Mouse (Mus musculus) left cerebral cortex, postnatal 36 days (tissue): ENCODE results near the gene Nmt1. TPM values are rescaled to one million over a fixed set of nuclear protein-coding genes. Genes with fewer than 3 reads are reported as not detected.

Experiments used
- DNase-seq, 2 experiments: peaks; one replicate each; pipeline ENCODE4 v3.0.0; 2021 to 2022; ENCODE audit warnings: low spot score in 2 of 2, mixed read lengths in 1 of 2
- intact Hi-C: fragments of 180-260 bp; cut with DNase I; formaldehyde crosslinking; loops from one replicate; pipeline ENCODE4 v1.15.1; 2025
- total RNA-seq, 2 experiments: library from RNA; stranded (reverse); gene quantifications; 2 replicates each; pipeline ENCODE4 v1.2.3; 2021

Gene Nmt1
- total RNA-seq, 2 experiments from 2014 or later = 126 to 127 TPM

DNA sequence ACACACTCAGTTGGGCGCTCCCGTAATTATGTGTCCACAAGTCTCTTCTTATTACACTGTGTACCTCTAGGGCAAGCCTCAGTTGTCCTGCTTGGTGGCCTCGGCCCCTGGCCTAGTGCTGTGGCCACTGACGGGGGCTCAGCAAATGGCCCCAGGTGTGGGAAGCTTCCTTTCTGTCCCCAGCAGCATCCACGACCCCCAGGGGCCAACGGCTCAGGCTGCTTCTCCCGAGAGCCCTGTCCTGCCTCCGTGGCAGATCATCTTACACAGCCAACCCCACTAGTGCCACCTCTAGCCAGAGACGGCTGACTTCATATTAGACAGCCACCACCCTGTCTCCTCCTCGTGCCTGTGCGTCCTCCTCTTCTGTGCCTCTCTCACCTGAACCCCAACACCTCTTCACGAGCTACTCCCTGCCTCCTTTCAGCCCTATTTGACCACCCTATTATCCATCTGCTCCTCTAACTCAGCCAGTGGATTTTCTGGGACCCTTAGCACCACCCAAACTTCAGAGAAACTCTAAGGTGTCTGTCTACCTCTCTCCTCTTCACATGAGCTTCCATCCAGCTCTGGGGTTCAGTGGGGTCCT lies 71.5 kb downstream of the Nmt1 start:
- no peak for DNase-seq
- intact Hi-C loops = no loop called here

- DNase-seq = no peak
- intact Hi-C loops = loop anchor here (5.0 kb wide), 2 partner anchors 42 to 227 kb away; no protein-coding TSS in a partner anchor
Observed at GRCm38 (mm10) chr11:103100361-103100760, 72.4 kb downstream of the Nmt1 start.

- intact Hi-C loops = loop anchor here (5.0 kb wide), 2 partner anchors 41 to 226 kb away; no protein-coding TSS in a partner anchor
- peak; percentile 72 to 75 for DNase-seq
Observed at GRCm38 (mm10) chr11:103101481-103101865, 73.5 kb downstream of the Nmt1 start, which contains the start of the genes Plcd3 and Acbd4. TSS of gene Plcd3 (minus strand) at chr11:103101658. TSS of gene Acbd4 (plus strand) at chr11:103101682.

GRCm38 (mm10) chr11:103101866-103102501 lies 74.0 kb downstream of the Nmt1 start:
- peak; percentile 78 to 83 for DNase-seq
- intact Hi-C loops = loop anchor here (1.0 to 5.0 kb wide), 4 partner anchors 13 to 225 kb away; no protein-coding TSS in a partner anchor

DNA sequence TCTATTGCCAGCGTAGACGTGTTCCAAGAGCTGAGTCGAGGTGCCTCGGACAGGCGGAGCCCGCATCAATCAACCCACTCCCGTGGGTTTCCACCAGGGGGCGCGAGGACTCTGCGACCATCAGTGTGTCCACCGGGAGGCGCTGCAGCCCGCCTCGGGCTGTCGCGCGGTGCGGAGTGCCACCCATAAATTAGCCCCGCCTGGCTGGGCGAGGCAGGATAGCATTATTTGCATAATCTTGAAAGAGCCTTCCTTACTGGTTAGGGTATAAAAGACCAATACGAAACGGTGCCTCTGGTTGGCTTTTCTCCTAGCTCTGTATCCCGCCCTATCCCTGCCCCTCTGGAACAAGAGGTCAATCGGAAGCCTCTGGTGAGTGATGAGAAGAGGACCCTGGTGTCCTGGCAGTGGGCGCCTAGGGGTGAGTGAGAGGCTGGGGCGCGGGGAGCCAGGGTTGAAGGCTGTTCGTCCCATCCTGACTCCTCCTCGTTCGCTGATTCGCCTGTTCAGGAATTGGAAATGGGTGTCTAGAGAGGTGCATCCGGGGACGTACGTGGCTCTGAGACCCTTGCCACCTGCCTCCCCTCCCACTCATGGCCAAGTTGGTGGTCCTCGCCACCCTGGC lies 74.8 kb downstream of the Nmt1 start:
- intact Hi-C loops = loop anchor here (1.0 to 5.0 kb wide), 4 partner anchors 12 to 224 kb away; no protein-coding TSS in a partner anchor
- peak; percentile 97 for DNase-seq

- intact Hi-C loops = loop anchor here (5.0 kb wide), 2 partner anchors 39 to 224 kb away; no protein-coding TSS in a partner anchor
- DNase-seq = no peak
Observed at GRCm38 (mm10) chr11:103103621-103104020, 75.6 kb downstream of the Nmt1 start.

DNA sequence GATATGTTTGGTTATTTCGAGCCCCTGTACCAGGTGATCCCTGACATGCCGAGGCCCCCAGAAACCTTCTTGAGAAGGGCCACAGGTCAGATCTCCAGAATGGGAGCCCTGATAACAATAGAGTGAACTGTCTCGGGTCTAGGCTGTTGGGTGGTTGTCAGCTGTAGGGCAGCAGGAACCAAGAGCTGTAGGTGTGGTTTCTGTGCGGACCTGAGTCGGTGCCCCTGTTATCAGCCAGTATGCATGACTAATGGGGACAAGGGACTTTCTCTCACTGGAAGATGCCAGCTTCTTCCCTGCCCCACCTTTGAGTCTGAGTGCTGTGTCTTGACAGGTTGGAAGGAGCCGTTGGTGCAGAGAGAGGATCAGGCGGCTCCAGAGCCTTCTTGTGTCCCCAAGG lies 76.5 kb downstream of the Nmt1 start:
- intact Hi-C loops = loop anchor here (5.0 kb wide), 2 partner anchors 38 to 223 kb away; no protein-coding TSS in a partner anchor
- no peak for DNase-seq

DNA sequence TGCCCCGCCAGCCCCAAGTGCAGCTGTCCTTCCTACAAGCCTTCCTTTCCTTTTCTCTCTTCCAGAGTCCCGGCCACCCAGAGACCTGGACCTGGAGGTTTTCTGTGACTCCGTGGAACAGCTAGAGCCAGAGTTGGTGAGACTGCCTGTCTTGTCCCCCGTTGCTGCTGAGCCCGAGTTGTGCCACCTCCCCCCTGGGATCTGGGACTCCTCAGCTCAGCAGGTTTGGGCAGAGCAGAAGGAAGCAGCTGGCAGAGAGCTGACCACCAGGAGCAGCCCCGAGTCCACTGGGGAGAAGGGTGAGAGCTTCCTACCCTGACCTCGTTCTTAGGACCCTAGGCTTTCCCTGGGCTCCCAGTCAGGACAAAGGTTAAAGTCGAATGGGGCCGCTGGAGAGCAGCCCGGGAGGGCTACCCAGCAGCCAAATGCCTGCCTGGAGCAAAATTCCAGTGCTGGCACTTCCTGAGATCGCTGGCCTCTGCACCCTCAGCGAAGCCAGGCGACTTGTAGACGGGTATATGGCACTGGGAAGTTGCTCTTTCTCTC lies 77.3 kb downstream of the Nmt1 start:
- intact Hi-C loops = no loop called here
- no peak for DNase-seq

DNA sequence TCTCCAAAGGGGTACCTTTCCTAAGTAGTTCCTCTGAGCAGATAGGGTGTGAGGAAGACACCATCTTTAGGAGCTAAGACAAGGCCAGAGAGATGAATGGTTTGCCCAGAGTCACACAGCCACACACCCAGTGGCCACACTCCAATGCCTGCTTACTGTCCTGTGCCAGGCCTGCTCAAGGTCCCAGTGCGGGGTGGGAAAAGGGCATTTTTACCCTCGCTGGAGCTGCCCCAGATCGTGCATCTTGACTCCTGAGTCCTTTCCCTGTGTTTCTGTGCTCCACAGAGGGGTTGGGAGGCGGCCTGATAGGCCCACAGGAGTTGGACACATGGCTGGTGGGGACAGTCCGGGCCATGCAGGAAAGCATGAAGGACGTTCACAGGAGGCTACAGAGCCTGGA lies 77.8 kb downstream of the Nmt1 start:
- intact Hi-C loops = no loop called here

DNA sequence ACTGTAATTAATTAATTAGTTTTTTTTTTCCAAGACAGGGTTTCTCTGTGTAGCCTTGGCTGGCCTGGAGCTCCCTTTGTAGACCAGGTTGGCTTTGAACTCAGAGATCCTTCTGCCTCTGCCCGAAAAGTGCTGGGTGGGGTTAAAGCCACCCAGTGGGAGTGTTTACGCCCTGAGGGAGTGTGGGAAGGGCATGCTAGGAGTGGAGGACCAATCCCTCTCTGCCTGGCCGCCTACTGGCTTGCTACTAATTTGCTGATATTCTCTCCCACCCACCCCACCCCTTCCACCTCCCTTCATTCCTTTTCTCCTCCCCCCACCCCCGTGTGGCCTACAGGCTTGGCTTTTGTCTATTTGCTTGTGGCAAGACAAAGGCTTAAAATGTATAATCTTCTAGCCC lies 78.4 kb downstream of the Nmt1 start:
- intact Hi-C loops = no loop called here
- DNase-seq = no peak

More for the DNA sequence above, 77.8 kb downstream of the Nmt1 start:
- DNase-seq = no peak

- intact Hi-C loops = no loop called here
- no peak for DNase-seq
Observed at GRCm38 (mm10) chr11:103111301-103111700, 83.3 kb downstream of the Nmt1 start.

- intact Hi-C loops = no loop called here
- DNase-seq = no peak
Observed at GRCm38 (mm10) chr11:103111881-103112551, 84.0 kb downstream of the Nmt1 start.

- DNase-seq = no peak
- intact Hi-C loops = no loop called here
Observed at GRCm38 (mm10) chr11:103112552-103112912, 84.5 kb downstream of the Nmt1 start.

DNA sequence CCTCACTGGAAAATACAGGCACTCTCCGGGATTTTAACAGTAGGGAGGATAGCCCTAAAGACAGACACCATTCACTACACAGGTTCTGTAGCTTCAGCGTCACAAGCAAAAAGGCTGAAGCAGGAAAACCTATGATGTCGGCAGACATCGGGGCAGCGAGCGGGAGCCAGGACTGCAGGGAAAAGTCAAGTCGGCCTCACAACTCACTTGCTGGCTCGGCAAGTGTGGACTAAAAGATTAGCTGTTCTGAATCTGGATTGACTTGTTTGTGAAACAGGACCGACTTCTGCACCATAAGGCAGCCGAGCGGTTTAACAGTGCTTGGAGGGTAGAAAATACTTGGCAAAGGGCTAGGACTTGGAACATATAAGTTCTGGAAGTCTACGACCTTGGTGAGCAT lies 85.0 kb downstream of the Nmt1 start:
- DNase-seq = no peak

DNA sequence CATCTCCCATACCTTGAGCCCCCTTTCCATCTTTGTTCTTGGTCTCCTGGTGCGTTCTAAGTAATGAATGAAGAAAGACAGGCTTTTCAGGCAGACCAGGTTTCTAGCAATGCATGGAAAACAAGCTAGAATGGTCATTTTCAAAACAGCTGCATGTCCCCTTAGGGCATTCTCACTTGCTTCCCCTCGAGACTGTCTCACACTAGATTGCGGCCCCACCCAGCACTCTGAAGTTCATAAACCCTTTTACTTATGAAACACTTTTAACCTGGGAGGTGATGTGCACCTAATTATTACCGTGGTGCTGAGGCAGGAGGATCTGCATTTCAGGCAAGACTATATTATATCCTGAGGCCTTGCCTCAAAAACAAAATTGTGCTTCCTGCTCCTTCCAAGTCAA lies 85.8 kb downstream of the Nmt1 start:
- DNase-seq = no peak
- intact Hi-C loops = no loop called here

More for the DNA sequence above, 85.0 kb downstream of the Nmt1 start:
- intact Hi-C loops = no loop called here

DNA sequence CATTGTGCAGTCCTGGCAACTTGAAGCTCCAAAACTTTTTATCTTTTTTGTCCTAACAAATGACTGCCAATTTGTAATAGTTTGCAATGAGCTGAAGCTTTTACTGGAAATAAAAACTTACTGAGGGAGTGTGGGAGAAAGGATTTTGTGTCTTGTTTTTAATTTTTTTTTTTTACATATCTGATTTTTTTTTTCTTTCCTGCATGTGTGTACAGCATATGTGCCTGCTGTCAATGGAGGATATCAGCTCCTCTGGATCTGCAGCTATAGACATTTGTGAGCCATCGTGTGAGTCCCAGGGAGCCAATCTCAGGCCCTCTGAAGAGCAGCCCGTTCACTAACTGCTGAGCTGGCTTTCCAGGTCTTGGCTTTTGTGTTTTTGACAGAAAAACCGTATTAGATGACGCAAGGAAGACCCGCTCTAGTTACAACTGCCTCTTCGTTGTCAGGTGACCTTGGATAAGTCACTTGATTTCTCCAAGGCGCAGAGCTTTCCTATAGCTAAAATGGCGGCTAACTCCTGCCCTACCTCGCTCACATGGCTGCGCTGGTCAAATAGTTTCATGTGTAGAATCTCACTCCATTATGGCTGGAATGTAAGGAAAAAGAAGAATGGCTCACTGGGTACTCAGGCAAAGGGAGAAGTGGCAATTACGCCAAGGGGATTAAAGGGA lies 86.4 kb downstream of the Nmt1 start:
- no peak for DNase-seq
- intact Hi-C loops = no loop called here

- peak; percentile 81 to 83 for DNase-seq
- intact Hi-C loops = loop anchor here (1.0 to 2.0 kb wide), 3 partner anchors 13 to 43 kb away; partner anchors contain the start of gene Hexim2
Observed at GRCm38 (mm10) chr11:103115163-103116007, 87.4 kb downstream of the Nmt1 start.
